Mouse (Mus musculus) limb, embryonic 11.5 days (tissue): ENCODE data around the gene Prox1. TPM values are rescaled to one million over a fixed set of nuclear protein-coding genes. Genes with fewer than 3 reads are reported as not detected.

Experiments used
- ATAC-seq: fragments of 200-750 bp; cut with Nextera tagmentation; 2 replicates; pipeline ENCODE4 v1.8.0; 2017; ENCODE audit warnings: low read depth; ENCODE audit not compliant: insufficient number of reproducible peaks, low FRiP score, low TSS enrichment
- DNase-seq: peaks from one replicate; pipeline ENCODE4 v3.0.0-alpha.2; 2015; ENCODE audit warnings: low spot score
- H3K27ac ChIP-seq: fragments of 300-500 bp; sonication (generic); replicated peaks from 2 replicates; pipeline ENCODE4 v1.5.1; 2014; ENCODE audit warnings: low read depth, mild to moderate bottlenecking, low read length
- H3K27me3 ChIP-seq: fragments of 300-500 bp; sonication (generic); 2 replicates; pipeline ENCODE4 v1.6.1; 2014; ENCODE audit warnings: mild to moderate bottlenecking, low read length, mixed read lengths; ENCODE audit not compliant: control insufficient read depth, insufficient read depth
- H3K36me3 ChIP-seq: fragments of 300-500 bp; sonication (generic); 2 replicates; pipeline ENCODE4 v1.6.1; 2014; ENCODE audit warnings: mild to moderate bottlenecking, low read length, moderate library complexity, mixed read lengths; ENCODE audit not compliant: control insufficient read depth, insufficient read depth
- H3K4me1 ChIP-seq: fragments of 300-500 bp; sonication (generic); 2 replicates; pipeline ENCODE4 v1.6.1; 2014; ENCODE audit warnings: low read length, mixed read lengths; ENCODE audit not compliant: control insufficient read depth, insufficient read depth
- H3K4me2 ChIP-seq: fragments of 300-500 bp; sonication (generic); 2 replicates; pipeline ENCODE4 v1.6.1; 2014; ENCODE audit warnings: low read depth, mild to moderate bottlenecking, moderate library complexity; ENCODE audit not compliant: severe bottlenecking
- H3K4me3 ChIP-seq: fragments of 300-500 bp; sonication (generic); 2 replicates; pipeline ENCODE4 v1.5.1; 2014; ENCODE audit warnings: low read depth, low read length
- H3K9ac ChIP-seq: fragments of 300-500 bp; sonication (generic); 2 replicates; pipeline ENCODE4 v1.6.1; 2014; ENCODE audit warnings: mild to moderate bottlenecking, low read length
- H3K9me3 ChIP-seq: fragments of 300-500 bp; sonication (generic); 2 replicates; pipeline ENCODE4 v1.6.1; 2016; ENCODE audit warnings: low read length; ENCODE audit not compliant: control insufficient read depth
- WGBS: fragments of 180-500 bp; shearing (Covaris S2); extraction: QIAGEN DNeasy Blood & Tissue Kit; methylation state at CpG from one replicate; pipeline ENCODE4 v1.1.7; 2014; 5-methylcytosine and 5-hydroxymethylcytosine counted together
- polyA plus RNA-seq: library from polyadenylated mRNA; unstranded; fragments of >200 nt; fragmentation: Nextera tagmentation; extraction: Ambion mirVana; gene quantifications from 2 replicates; pipeline ENCODE4 v1.2.1, GENCODE M21; 2014

The Prox1 gene
- polyA plus RNA-seq, 1 experiment from 2014 or later, result 1.2 TPM

DNA sequence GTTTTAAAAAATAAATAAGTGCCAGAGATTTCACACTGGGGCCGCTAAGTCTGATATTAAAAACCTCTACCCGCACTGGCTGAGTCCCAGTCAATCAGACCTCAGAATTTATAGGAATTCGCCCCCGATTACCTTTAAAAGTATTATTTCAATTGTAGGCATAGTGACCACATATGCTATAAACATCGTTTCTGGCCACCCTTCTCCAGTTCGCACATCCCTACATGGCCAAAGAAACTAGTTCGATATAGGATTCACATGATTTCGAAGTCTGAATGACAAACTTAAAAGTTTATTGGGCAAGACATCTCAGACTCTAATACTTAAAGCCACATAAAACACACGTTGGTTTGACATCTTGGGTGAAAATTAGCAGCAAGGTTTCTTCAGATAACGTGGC, 827 bp upstream of the Prox1 start:
- Histone ChIP-seq H3K4me1 (peaks cover 34% of the 10 kb centered on the region), H3K9ac (no peak overlapping the region), H3K4me3 (peak overlapping the region; percentile 50), H3K4me2 (peak overlapping the region; percentile 90; the same call in 1 of the 2 replicates), H3K27me3 (peaks cover 61% of the 10 kb centered on the region), H3K36me3 (no peaks in the 10 kb centered on the region), H3K9me3 (no peaks in the 10 kb centered on the region), H3K27ac (no peak overlapping the region)
- ATAC-seq, result no peak
- DNase-seq, result no peak
- WGBS, result 6% methylated on average over 10 of the region's 10 CpGs

DNA sequence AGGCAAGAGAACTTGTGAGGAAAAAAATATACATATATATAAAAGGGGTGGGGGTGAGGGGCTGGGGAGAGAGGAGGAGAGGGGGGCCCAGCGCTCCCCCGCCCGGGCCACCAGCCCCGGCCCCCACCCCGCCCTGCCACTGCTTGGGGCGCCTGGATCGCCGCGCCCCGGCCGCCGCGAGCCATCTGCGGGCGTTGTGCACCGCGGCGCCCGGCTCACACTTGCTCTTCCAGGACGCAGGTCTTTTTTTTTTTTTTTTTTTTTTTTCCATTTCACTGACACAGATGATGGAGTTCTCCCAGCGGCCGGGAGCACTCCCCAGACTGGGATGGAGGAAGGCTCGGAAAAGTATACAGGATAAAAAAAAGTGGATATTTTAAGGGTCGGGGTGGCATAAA, 304 bp upstream of the Prox1 start:
- Histone ChIP-seq H3K4me3 (peak overlapping the region; percentile 50), H3K9me3 (no peaks in the 10 kb centered on the region), H3K36me3 (no peaks in the 10 kb centered on the region), H3K4me1 (peaks cover 34% of the 10 kb centered on the region), H3K9ac (peak overlapping the region; percentile 8; the same call in 1 of the 2 replicates), H3K4me2 (peak overlapping the region; percentile 90), H3K27me3 (peaks cover 57% of the 10 kb centered on the region), H3K27ac (no peak overlapping the region)
- WGBS, result 0% methylated on average over 22 of the region's 24 CpGs
- ATAC-seq (peak; percentile 14; the same call in 1 of the 2 replicates), DNase-seq (no peak)

DNA sequence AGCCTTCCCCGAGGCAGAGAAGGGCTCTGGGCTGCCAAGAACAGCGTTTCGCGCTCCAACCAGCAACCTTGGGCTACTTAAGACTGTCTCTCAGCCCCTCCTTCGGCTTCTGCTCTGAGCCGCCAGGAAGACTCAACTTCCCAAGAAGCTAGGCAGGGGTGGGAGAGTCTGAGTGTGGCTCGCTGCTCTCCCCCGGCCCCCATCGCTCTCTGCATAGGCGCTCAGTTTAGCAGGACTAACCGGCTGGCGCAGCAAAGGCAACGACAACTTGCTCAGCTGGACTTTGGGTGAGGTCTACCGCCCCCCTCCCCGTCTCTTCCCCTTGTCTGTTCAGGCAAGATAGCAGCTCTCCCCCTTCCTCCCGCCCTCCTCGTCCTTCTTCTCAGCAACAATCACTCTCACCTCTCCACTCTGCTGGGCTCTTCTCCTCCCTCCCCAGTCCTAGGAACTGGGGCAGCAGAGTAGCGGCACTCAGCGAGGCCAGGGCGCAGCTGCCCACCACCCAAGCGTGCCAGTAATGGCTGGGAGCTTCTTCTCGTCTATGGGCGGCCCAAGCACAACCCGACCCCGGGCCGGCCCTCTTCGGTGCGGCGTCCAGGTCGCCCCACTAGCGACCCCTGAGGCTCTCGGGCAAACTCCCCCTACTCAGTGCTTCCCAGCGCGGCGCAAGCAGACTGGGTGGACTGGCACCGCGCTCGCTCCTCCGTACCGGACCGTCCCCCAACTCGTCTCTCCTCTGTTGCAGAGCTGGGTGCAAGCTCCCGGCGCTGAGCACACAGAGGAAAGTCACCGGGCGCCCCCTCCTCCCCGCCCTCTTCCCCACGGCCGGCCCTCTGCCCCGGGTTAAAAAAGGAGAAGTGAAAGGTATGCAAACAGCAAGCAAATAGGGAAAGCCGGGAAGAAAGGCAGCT, 1.5 kb downstream of the Prox1 start:
- Histone ChIP-seq H3K27me3 (peaks cover 41% of the 10 kb centered on the region), H3K27ac (no peak overlapping the region), H3K36me3 (no peaks in the 10 kb centered on the region), H3K4me1 (peaks cover 23% of the 10 kb centered on the region), H3K4me2 (peak overlapping the region; percentile 90), H3K9me3 (no peaks in the 10 kb centered on the region), H3K4me3 (peak overlapping the region; percentile 50), H3K9ac (peak overlapping the region; percentile 40; the same call in 1 of the 2 replicates)
- ATAC-seq (no peak), DNase-seq (peak; percentile 56)
- under 1% methylated on average over 50 of the region's 51 CpGs for WGBS

DNA sequence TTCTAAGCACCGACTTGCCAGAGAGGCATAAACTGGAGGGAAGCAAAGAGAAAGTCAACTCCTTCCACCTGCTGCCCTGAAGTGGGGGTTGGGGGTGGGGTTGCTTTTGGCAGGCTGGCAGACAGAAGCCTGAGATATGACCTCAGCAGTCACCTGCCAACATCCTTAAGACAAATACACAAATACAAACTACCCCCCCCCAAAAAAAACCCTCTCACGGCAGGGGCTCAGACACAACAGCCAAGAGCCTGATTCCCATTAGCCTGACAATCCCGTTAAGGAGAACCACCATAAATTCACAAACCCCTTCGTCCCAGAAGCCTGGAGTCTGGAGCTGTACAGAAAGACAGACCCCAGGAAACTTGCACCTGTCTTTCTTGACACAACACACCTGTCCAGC, 2.4 kb downstream of the Prox1 start:
- DNase-seq, result no peak
- no peaks in the 10 kb centered on the region for H3K9me3 ChIP-seq
- no peak overlapping the region for H3K27ac ChIP-seq
- H3K4me3 ChIP-seq, result no peak overlapping the region
- no peak for ATAC-seq
- H3K4me2 ChIP-seq, result peak overlapping the region; percentile 90
- no peak overlapping the region for H3K9ac ChIP-seq
- no peaks in the 10 kb centered on the region for H3K36me3 ChIP-seq
- H3K27me3 ChIP-seq, result peaks cover 36% of the 10 kb centered on the region
- 0% methylated on average over 4 of the region's 4 CpGs for WGBS
- peaks cover 17% of the 10 kb centered on the region for H3K4me1 ChIP-seq

DNA sequence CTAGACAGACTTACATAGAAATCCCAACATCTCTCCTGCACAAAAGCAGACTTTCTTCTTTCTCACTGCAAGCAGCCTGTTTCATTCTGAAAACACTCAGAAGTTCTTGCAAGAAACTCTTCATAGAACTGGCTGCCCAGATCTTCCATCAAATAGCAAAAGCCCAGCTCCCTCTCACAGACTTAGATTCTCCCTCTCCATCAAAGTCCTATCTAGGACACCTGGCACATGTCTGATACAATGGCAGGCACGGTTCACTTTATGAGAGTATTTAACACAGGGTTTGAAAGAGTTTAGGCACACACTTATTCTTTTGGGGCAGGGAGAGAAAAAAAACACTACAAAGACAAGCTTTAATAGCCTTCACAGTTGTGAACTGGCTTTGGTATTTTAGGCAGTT, 2.9 kb downstream of the Prox1 start:
- Histone ChIP-seq H3K4me3 (no peak overlapping the region), H3K36me3 (no peaks in the 10 kb centered on the region), H3K4me2 (no peak overlapping the region), H3K27me3 (peaks cover 31% of the 10 kb centered on the region), H3K27ac (no peak overlapping the region), H3K9me3 (no peaks in the 10 kb centered on the region), H3K4me1 (peaks cover 12% of the 10 kb centered on the region), H3K9ac (no peak overlapping the region)
- no peak for DNase-seq
- no peak for ATAC-seq
- WGBS, result 18% methylated on average over 1 of the region's 1 CpGs

DNA sequence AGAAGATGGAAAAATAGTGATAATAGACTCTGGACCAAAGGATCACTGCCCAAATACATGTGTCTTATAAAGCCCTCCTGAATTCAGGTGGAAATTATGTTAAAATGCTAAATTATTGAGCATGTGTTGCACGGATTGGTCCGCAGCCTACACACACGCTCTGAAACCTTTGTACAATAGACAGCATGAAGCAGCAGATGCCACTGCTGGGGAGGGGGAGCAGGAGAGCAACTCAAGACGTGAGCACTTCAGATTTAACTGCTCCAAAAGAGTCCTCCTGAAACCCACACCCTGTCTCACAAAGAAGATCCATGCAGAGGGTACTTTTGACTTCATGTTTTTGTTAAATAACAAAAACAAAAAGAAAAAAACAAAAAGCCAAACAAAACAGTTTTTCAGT, 5.0 kb downstream of the Prox1 start:
- Histone ChIP-seq H3K27ac (no peak overlapping the region), H3K4me2 (no peak overlapping the region), H3K9me3 (no peaks in the 10 kb centered on the region), H3K27me3 (peaks cover 16% of the 10 kb centered on the region), H3K36me3 (no peaks in the 10 kb centered on the region), H3K4me3 (no peak overlapping the region), H3K9ac (no peak overlapping the region), H3K4me1 (peaks cover 12% of the 10 kb centered on the region)
- ATAC-seq, result no peak
- 56% methylated on average over 4 of the region's 4 CpGs for WGBS
- DNase-seq, result no peak

DNA sequence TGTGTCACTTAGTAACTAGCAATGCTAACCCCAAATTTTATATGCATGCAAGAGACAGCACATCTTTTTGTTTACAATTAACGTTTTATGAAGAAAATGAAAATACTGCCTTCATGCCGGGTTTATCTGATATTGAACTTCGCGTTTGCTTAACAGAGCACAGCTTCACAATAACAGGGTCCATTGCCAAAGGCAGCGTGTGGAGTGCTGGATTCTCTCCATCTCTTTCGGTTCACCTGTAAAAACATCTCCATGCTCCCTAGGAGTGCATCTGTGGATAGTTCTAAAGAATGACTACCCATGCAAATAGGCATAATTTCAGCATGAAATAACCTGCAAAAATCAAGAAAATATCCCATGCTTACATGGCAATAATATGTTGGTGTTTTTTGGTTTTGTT, 7.0 kb downstream of the Prox1 start:
- DNase-seq (no peak), ATAC-seq (no peak)
- peaks cover 4% of the 10 kb centered on the region; the same call in 1 of the 2 replicates for H3K4me1 ChIP-seq
- no peaks in the 10 kb centered on the region for H3K9me3 ChIP-seq
- WGBS, result 87% methylated on average over 6 of the region's 6 CpGs
- no peak overlapping the region for H3K27ac ChIP-seq
- no peak overlapping the region for H3K9ac ChIP-seq
- no peak overlapping the region for H3K4me3 ChIP-seq
- H3K36me3 ChIP-seq, result no peaks in the 10 kb centered on the region
- H3K27me3 ChIP-seq, result peaks cover 7% of the 10 kb centered on the region
- no peak overlapping the region for H3K4me2 ChIP-seq

DNA sequence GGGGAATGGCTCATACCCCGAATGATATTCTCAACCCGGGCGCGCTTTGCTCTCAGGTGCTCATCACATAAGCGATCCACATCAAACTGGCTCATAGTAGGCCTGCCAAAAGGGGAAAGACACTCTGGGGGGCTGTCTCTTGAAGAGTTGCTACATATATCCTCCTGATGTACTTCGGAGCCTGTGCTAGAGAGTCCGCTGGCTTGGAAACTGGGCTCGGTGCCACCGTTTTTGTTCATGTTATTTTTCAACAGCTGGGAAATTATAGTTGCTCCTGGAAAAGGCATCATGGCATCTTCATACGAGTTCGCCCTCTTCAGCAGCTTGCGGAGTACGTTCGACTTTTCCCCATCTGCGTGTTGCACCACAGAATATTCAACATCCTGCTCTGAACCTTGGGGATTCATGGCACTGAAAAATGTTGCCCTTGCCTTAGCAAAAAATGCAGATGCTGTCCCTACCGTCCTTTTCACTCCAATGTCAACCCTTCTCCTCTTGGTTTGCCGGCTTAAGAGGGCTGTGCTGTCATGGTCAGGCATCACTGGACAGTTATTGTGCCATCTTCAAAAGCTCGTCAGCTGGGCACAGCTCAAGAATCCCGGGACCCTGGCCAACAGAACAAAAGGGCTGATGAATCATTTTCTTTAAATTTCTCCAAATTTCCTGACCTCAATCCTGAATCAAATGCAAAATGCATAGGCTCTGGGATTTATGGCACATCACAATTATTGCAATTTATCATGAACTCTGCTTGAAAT, 8.6 kb downstream of the Prox1 start:
- Histone ChIP-seq H3K36me3 (no peaks in the 10 kb centered on the region), H3K9ac (no peak overlapping the region), H3K4me2 (no peak overlapping the region), H3K9me3 (no peaks in the 10 kb centered on the region), H3K4me3 (no peak overlapping the region), H3K4me1 (no peaks in the 10 kb centered on the region), H3K27me3 (no peaks in the 10 kb centered on the region), H3K27ac (no peak overlapping the region)
- DNase-seq (no peak), ATAC-seq (no peak)
- WGBS, result 89% methylated on average over 19 of the region's 19 CpGs
